ENCODE assay signal across 1 mouse cellular context in the genomic region with DNA sequence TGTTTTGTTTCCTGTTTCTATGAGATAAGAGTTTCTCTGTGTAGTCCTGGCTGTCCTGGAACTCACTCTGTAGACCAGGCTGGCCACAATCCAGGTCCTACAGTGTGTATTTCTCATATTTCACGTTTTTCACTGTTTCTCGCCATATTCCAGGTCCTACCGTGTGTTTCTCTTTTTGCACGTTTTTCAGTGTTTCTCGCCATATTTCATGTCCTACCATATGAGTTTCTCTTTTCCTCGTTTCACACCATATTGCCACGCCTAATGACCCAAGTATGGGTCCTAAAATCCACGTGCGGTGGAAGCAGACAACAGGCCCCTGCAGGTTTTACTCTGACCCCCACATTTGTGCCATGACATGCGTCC.
TF ChIP-seq lines count a peak whose summit lies in the region.

No protein-coding gene starts in this region.

TF ChIP-seq in CH12.LX, 34 proteins besides CTCF, POLR2A, EP300 and RAD21 (continued from another document):
- no peak for TF ChIP-seq MAX (IDR thresholded peaks at IDR 0.05; ENCODE audit: low read length)
- TF ChIP-seq ZC3H11A (IDR thresholded peaks at IDR 0.05; ENCODE audit: low read depth, low read length): no peak
- no peak for TF ChIP-seq USF2 (conservative IDR thresholded peaks at IDR 0.05; ENCODE audit: low read depth, low read length)
- TF ChIP-seq E2F4 (IDR thresholded peaks at IDR 0.05; ENCODE audit: insufficient replicate concordance, low read depth, low read length): no peak
- no peak for TF ChIP-seq JUN (IDR thresholded peaks at IDR 0.05; ENCODE audit: insufficient read depth, low read depth, low read length)
- no peak for TF ChIP-seq MEF2A (IDR thresholded peaks at IDR 0.05; ENCODE audit: borderline replicate concordance, low read depth, low read length)
- TF ChIP-seq CHD2 (IDR thresholded peaks at IDR 0.05; ENCODE audit: low read length): no peak
- TF ChIP-seq TBP (conservative IDR thresholded peaks at IDR 0.05; ENCODE audit: low read depth, low read length): no peak
- no peak for TF ChIP-seq MYC (IDR thresholded peaks at IDR 0.05; ENCODE audit: low read depth, low read length)
- no peak for TF ChIP-seq IRF4 (IDR thresholded peaks at IDR 0.05; ENCODE audit: low read depth, low read length)
- TF ChIP-seq MAZ (IDR thresholded peaks at IDR 0.05; ENCODE audit: low read depth, low read length): no peak
- no peak for TF ChIP-seq UBTF (IDR thresholded peaks at IDR 0.05; ENCODE audit: low read depth, low read length)
- no peak for TF ChIP-seq POLR2AphosphoS2 (IDR thresholded peaks at IDR 0.05; ENCODE audit: low read depth, low read length)
- TF ChIP-seq TCF12 (IDR thresholded peaks at IDR 0.05; ENCODE audit: low read depth, low read length): no peak
- no peak for TF ChIP-seq KAT2A (IDR thresholded peaks at IDR 0.05; ENCODE audit: insufficient replicate concordance, low read length)
